Mouse (Mus musculus): ENCODE data around the gene Bbs4. TPM values are rescaled to one million over a fixed set of nuclear protein-coding genes. Genes with fewer than 3 reads are reported as not detected.

Bbs4 gene
- polyA plus RNA-seq, 1 experiment from 2014 or later = 18.7 TPM

- H3K4me3 ChIP-seq = no peak overlapping the region
- H3K36me3 ChIP-seq = no peaks in the 10 kb centered on the region
- no peak overlapping the region for H3K4me2 ChIP-seq (replicated peaks)
- no peaks in the 10 kb centered on the region for H3K9me3 ChIP-seq
- H3K4me1 ChIP-seq = peaks cover 8% of the 10 kb centered on the region; the same call in 1 of the 2 replicates
- whole genome bisulfite sequencing = 94% methylated on average over 2 of the region's 2 CpGs
- ATAC-seq (ENCODE audit: insufficient number of reproducible peaks, insufficient read depth, low FRiP score, low TSS enrichment) = no peak
- H3K27ac ChIP-seq = no peak overlapping the region
- H3K27me3 ChIP-seq = no peaks in the 10 kb centered on the region
- H3K9ac ChIP-seq = no peak overlapping the region
Measured at GRCm38 (mm10) chr9:59278199-59278598, 75.1 kb downstream of the Bbs4 start.

GRCm38 (mm10) chr9:59274846-59275455 lies 78.4 kb downstream of the Bbs4 start:
- Histone ChIP-seq H3K9ac (no peak overlapping the region), H3K9me3 (no peaks in the 10 kb centered on the region), H3K4me3 (no peak overlapping the region), H3K4me1 (no peaks in the 10 kb centered on the region), H3K4me2 (replicated peaks) (no peak overlapping the region), H3K27me3 (no peaks in the 10 kb centered on the region), H3K27ac (no peak overlapping the region), H3K36me3 (no peaks in the 10 kb centered on the region)
- ATAC-seq (ENCODE audit: insufficient number of reproducible peaks, insufficient read depth, low FRiP score, low TSS enrichment) = no peak
- WGBS = 85% methylated on average over 19 of the region's 19 CpGs

- H3K4me3 ChIP-seq = no peak overlapping the region
- no peak for ATAC-seq (ENCODE audit: insufficient number of reproducible peaks, insufficient read depth, low FRiP score, low TSS enrichment)
- H3K27me3 ChIP-seq = no peaks in the 10 kb centered on the region
- H3K27ac ChIP-seq = no peak overlapping the region
- H3K4me1 ChIP-seq = peaks cover 7% of the 10 kb centered on the region; the same call in 1 of the 2 replicates
- no peaks in the 10 kb centered on the region for H3K36me3 ChIP-seq
- no peak overlapping the region for H3K9ac ChIP-seq
- H3K4me2 ChIP-seq (replicated peaks) = no peak overlapping the region
- H3K9me3 ChIP-seq = no peaks in the 10 kb centered on the region
Measured at GRCm38 (mm10) chr9:59273199-59273598, 80.1 kb downstream of the Bbs4 start.

Other genes starting within 250 kb of the Bbs4 start
- gene Adpgk, start 62.0 kb downstream of the Bbs4 start, polyA plus RNA-seq (2016; fragmentation: Nextera tagmentation; extraction: Ambion mirVana) = 42.5 and 45.8 TPM in 2 replicates
- 26.1 and 28.2 TPM in 2 replicates for gene Arih1, start 133.1 kb upstream of the Bbs4 start, polyA plus RNA-seq (2016; fragmentation: Nextera tagmentation; extraction: Ambion mirVana)
- gene Hexa, start 186.0 kb upstream of the Bbs4 start, polyA plus RNA-seq (2016; fragmentation: Nextera tagmentation; extraction: Ambion mirVana) = 60.3 and 64.1 TPM in 2 replicates
- gene Tmem202, start 186.3 kb upstream of the Bbs4 start, polyA plus RNA-seq (2016; fragmentation: Nextera tagmentation; extraction: Ambion mirVana) = 0.20 TPM in 1 of 2 replicates, not detected in the other
- 1.0 and 1.8 TPM in 2 replicates for gene Celf6, start 224.4 kb upstream of the Bbs4 start, polyA plus RNA-seq (2016; fragmentation: Nextera tagmentation; extraction: Ambion mirVana)

All from embryonic facial prominence, embryonic 12.5 days (tissue).